Mouse (Mus musculus) left cerebral cortex, adult 9 months (tissue): Measurements from ENCODE around the gene Dhx36.

Source experiments
- DNase-seq, 2 experiments: peaks; one replicate each; pipeline ENCODE4 v3.0.0; 2022; ENCODE audit warnings: low spot score in 2 of 2

The Dhx36 gene

GRCm38 (mm10) chr3:62506488-62507205, at the start of gene Dhx36:
Dhx36 (minus strand) TSS chr3:62507004.
- DNase-seq: peak; percentile 89 to 98

GRCm38 (mm10) chr3:62527593-62527992, 20.8 kb upstream of the Dhx36 start:
- no peak for DNase-seq

GRCm38 (mm10) chr3:62527160-62527559, 20.4 kb upstream of the Dhx36 start:
- peak in 1 of 2 experiments; percentile 52 for DNase-seq

- no peak for DNase-seq
These were observed 423 bp upstream of the Dhx36 start for GRCm38 (mm10) chr3:62507206-62507647.

- DNase-seq: no peak
These were observed 1.5 kb downstream of the Dhx36 start for GRCm38 (mm10) chr3:62505166-62505900.

GRCm38 (mm10) chr3:62499327-62499726, 7.5 kb downstream of the Dhx36 start:
- DNase-seq: no peak

GRCm38 (mm10) chr3:62492568-62492967, 14.2 kb downstream of the Dhx36 start:
- no peak for DNase-seq

GRCm38 (mm10) chr3:62484340-62484739, 22.5 kb downstream of the Dhx36 start:
- no peak for DNase-seq

GRCm38 (mm10) chr3:62470179-62470578, 36.6 kb downstream of the Dhx36 start:
- DNase-seq: no peak

GRCm38 (mm10) chr3:62464276-62464675, 42.5 kb downstream of the Dhx36 start:
- no peak for DNase-seq

- no peak for DNase-seq
These were observed 47.3 kb downstream of the Dhx36 start for GRCm38 (mm10) chr3:62459483-62459882.

- DNase-seq: peak in 1 of 2 experiments; percentile 72
These were observed 48.4 kb downstream of the Dhx36 start for GRCm38 (mm10) chr3:62458284-62459013.

- peak; percentile 40 to 50 for DNase-seq
These were observed 51.0 kb downstream of the Dhx36 start for GRCm38 (mm10) chr3:62455854-62456253.

- peak in 1 of 2 experiments; percentile 18 for DNase-seq
These were observed 52.7 kb downstream of the Dhx36 start for GRCm38 (mm10) chr3:62454096-62454495.

- DNase-seq: no peak
These were observed 53.8 kb downstream of the Dhx36 start for GRCm38 (mm10) chr3:62452961-62453360.

- DNase-seq: no peak
These were observed 56.8 kb downstream of the Dhx36 start for GRCm38 (mm10) chr3:62449871-62450496.

GRCm38 (mm10) chr3:62447151-62447550, 59.7 kb downstream of the Dhx36 start:
- no peak for DNase-seq

- no peak for DNase-seq
These were observed 60.5 kb downstream of the Dhx36 start for GRCm38 (mm10) chr3:62446271-62446670.

- no peak for DNase-seq
These were observed 63.1 kb downstream of the Dhx36 start for GRCm38 (mm10) chr3:62443582-62444194.

- no peak for DNase-seq
These were observed 66.3 kb downstream of the Dhx36 start for GRCm38 (mm10) chr3:62440431-62440969.

GRCm38 (mm10) chr3:62435923-62436322, 70.9 kb downstream of the Dhx36 start:
- no peak for DNase-seq
